Mouse (Mus musculus) liver, adult 2 months (tissue): ENCODE measurements around the gene Anks3. TPM values are rescaled to one million over a fixed set of nuclear protein-coding genes. Genes with fewer than 3 reads are reported as not detected.
A peak's percentile ranks its signal among the peaks of the same experiment; 100 is the strongest.

Experiments
- DNase-seq: peaks from one replicate; pipeline ENCODE4 v3.0.0-alpha.2; 2011; ENCODE audit warnings: low read depth, low spot score; ENCODE audit errors: extremely low read depth
- H3K27ac ChIP-seq: fragments of 200-500 bp; replicated peaks from 2 replicates; pipeline ENCODE4 v1.5.1; 2012; ENCODE audit warnings: low read depth, mild to moderate bottlenecking, control low read depth, inconsistent platforms, low read length; ENCODE audit not compliant: insufficient read depth
- H3K27me3 ChIP-seq: fragments of 200-500 bp; 2 replicates; pipeline ENCODE4 v1.6.1; 2012; ENCODE audit warnings: mild to moderate bottlenecking, moderate library complexity, low read length, inconsistent platforms; ENCODE audit not compliant: control insufficient read depth, insufficient read depth
- H3K36me3 ChIP-seq: fragments of 200-500 bp; 2 replicates; pipeline ENCODE4 v1.6.1; 2012; ENCODE audit warnings: low read length, inconsistent platforms; ENCODE audit not compliant: control insufficient read depth, insufficient read depth
- H3K4me1 ChIP-seq: fragments of 200-500 bp; 2 replicates; pipeline ENCODE4 v1.6.1; 2011; ENCODE audit warnings: low read length; ENCODE audit not compliant: control insufficient read depth, insufficient read depth
- H3K4me3 ChIP-seq: fragments of 200-500 bp; 2 replicates; pipeline ENCODE4 v1.5.1; 2011; ENCODE audit warnings: low read depth, mild to moderate bottlenecking, control low read depth, low read length, moderate library complexity; ENCODE audit not compliant: insufficient read depth
- H3K79me2 ChIP-seq: fragments of 200-500 bp; 2 replicates; pipeline ENCODE4 v1.6.1; 2012; ENCODE audit warnings: inconsistent platforms, mild to moderate bottlenecking, low read length, moderate library complexity; ENCODE audit not compliant: control insufficient read depth, insufficient read depth
- H3K9ac ChIP-seq: fragments of 200-500 bp; 2 replicates; pipeline ENCODE4 v1.6.1; 2012; ENCODE audit warnings: low read depth, mild to moderate bottlenecking, control low read depth, inconsistent platforms, low read length
- CTCF ChIP-seq: fragments of 200-500 bp; IDR thresholded peaks from 2 replicates; pipeline ENCODE4 v1.5.1; 2011; ENCODE audit warnings: low read depth, low read length, control low read depth
- POLR2A ChIP-seq: fragments of 200-500 bp; IDR thresholded peaks from 2 replicates; pipeline ENCODE4 v1.6.1; 2011; ENCODE audit warnings: low read length, control low read depth; ENCODE audit not compliant: insufficient read depth; ENCODE audit errors: extremely low read depth
- WGBS: fragments of 180-500 bp; shearing (Covaris S2); methylation state at CpG from one replicate; pipeline ENCODE4 v1.1.7; 2018; 5-methylcytosine and 5-hydroxymethylcytosine counted together
- polyA plus RNA-seq: library from polyadenylated mRNA; depleted of rRNA; stranded (reverse); fragments of >200 nt; gene quantifications from 2 replicates; pipeline ENCODE4 v1.2.3, GENCODE M21; 2012; rRNA removed
- total RNA-seq: library from RNA; depleted of rRNA; stranded (reverse); fragments of >200 nt; gene quantifications from 2 replicates; pipeline ENCODE4 v1.2.3, GENCODE M21; 2014; rRNA removed

Gene Anks3
- total RNA-seq: 11.3 and 14.2 TPM in 2 replicates
- 16.8 and 22.3 TPM in 2 replicates for polyA plus RNA-seq

DNA sequence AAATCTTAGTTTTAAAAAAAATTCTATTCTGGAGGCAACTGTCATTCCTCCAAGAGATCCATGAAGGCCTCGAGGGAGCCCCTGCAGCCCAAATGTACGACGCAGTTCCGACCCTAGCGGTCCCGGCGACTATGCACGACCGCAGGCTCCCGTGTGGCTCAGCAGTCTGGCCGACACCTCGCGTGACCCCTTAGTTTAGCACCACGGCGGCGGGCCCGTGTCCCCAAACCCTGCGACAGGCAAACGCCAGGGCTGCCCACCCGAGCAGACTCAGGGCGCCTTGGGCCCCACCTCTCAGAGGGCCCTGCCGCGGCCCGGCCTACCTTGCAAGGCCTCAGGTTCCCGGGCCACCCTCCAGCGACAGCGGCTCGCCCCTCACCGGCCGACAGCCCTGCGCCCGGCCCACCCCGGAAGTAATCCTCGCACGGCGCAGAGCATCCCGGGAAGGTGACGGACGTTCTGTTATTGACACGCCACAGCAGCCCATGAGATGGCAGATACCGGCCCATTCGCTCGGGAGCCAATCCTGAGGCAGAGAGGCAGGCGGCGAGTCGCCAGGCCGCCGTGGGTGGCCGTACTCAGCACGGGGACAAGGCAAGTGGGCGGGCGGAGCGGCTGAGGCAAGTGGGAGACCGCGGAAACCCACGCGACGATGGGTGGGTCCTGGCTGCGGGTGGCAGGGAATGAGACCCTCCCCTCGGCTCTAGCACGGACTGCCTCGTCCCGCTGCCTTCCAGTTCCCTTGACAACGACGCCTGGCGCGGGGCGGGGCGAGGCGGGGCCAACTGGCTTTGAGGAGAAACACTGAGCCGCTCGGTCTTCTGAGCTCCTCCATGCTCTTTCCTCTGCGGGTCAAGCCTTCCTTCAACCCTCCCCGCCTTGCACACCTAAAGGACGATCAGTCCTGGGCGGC, at the start of gene Anks3:
Gene Anks3 (minus strand): TSS at position 409 of the 913 bp plus-strand sequence.
- DNase-seq: peak; percentile 93
- WGBS: under 1% methylated on average over 72 of the region's 76 CpGs
- Histone ChIP-seq H3K36me3 (no peaks in the 10 kb centered on the region), H3K4me3 (peak within 1 kb of the TSS; percentile 80), H3K27ac (peak within 1 kb of the TSS; percentile 37), H3K79me2 (peaks cover 17% of the 10 kb centered on the region), H3K9ac (peak within 1 kb of the TSS; percentile 85), H3K4me1 (peaks cover 9% of the 10 kb centered on the region; the same call in 1 of the 2 replicates), H3K27me3 (no peaks in the 10 kb centered on the region)
- TF ChIP-seq POLR2A (peak; percentile 66; the same call in 1 of the 2 replicates), CTCF (no peak)

DNA sequence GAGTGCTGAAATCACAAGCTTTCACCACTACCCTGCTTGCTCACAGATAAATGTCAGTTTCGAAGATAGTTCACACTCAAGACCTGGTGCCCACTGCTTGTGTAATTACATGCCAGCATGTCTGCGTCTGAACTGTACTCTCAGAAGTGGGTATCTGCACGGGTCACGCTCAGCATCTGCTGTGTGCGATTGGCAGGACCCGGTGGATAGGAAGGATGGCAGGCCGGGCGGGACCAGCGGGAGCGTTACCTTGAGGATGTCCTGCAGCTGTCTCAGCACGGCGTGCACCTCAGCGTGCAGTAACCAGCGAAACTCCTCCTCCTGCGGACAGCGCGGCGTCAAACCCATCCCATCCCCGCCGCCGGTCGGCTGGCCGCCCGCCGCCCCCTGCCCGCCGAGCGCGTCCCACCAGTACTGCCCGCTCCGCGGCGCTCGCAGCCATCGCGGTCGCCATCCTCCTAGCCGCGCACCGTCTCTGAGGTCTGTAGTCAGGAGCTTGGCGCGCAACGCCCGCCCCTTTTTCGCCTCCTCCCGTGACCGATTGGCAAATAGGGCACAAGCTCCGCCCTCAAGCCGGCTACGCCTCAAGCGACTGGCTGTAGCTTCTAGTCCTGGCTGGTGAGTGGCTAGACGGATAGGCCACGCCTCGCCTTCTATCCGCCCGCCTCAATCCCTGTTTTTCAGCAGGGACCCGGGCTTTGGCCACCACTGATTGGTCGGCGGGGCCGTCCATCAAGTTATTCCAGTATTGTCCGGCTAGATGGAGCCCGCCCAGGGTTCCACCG, 49.2 kb upstream of the Anks3 start, which contains the start of gene Rogdi:
Gene Rogdi (minus strand): TSS at position 500 of the 785 bp plus-strand sequence.
- TF ChIP-seq CTCF (peak; percentile 29; the same call in 1 of the 2 replicates), POLR2A (peak; percentile 77)

GRCm38 (mm10) chr16:5012036-5013005, 48.3 kb upstream of the Anks3 start:
- 33% methylated on average over 13 of the region's 13 CpGs for WGBS
- no peak for DNase-seq
- Histone ChIP-seq H3K79me2 (no peaks in the 10 kb centered on the region), H3K9ac (peak overlapping the region; percentile 77), H3K4me3 (peak overlapping the region; percentile 77; the same call in 1 of the 2 replicates), H3K27me3 (no peaks in the 10 kb centered on the region), H3K27ac (no peak overlapping the region; the same call in 1 of the 2 replicates), H3K4me1 (peaks cover 9% of the 10 kb centered on the region), H3K36me3 (peaks cover 15% of the 10 kb centered on the region)
- no peak for TF ChIP-seq CTCF
- TF ChIP-seq POLR2A: no peak

More for the DNA sequence above, 49.2 kb upstream of the Anks3 start, which contains the start of gene Rogdi:
- Histone ChIP-seq H3K27ac (peak within 1 kb of the TSS; percentile 0; the same call in 1 of the 2 replicates), H3K4me3 (peak within 1 kb of the TSS; percentile 77), H3K27me3 (no peaks in the 10 kb centered on the region), H3K79me2 (no peaks in the 10 kb centered on the region), H3K36me3 (peaks cover 23% of the 10 kb centered on the region), H3K9ac (peak within 1 kb of the TSS; percentile 77), H3K4me1 (peaks cover 9% of the 10 kb centered on the region)
- DNase-seq: peak; percentile 95
- WGBS: under 1% methylated on average over 62 of the region's 63 CpGs

- 85% methylated on average over 7 of the region's 7 CpGs for WGBS
- no peak overlapping the region for H3K9ac ChIP-seq
Measured at GRCm38 (mm10) chr16:5011285-5011684, 47.3 kb upstream of the Anks3 start.

More at GRCm38 (mm10) chr16:5011285-5011684, 47.3 kb upstream of the Anks3 start:
- no peak overlapping the region for H3K4me3 ChIP-seq
- TF ChIP-seq CTCF: no peak
- no peak for TF ChIP-seq POLR2A
- H3K4me1 ChIP-seq: peaks cover 9% of the 10 kb centered on the region
- H3K79me2 ChIP-seq: no peaks in the 10 kb centered on the region
- H3K27me3 ChIP-seq: no peaks in the 10 kb centered on the region
- no peak overlapping the region for H3K27ac ChIP-seq
- H3K36me3 ChIP-seq: peaks cover 6% of the 10 kb centered on the region
- DNase-seq: no peak
